Mouse (Mus musculus) forebrain, embryonic 14.5 days (tissue): ENCODE data around the gene 1810009A15Rik. TPM values are rescaled to one million over a fixed set of nuclear protein-coding genes. Genes with fewer than 3 reads are reported as not detected.
A peak's percentile ranks its signal among the peaks of the same experiment; 100 is the strongest.
"Not testable (repeated sequence)": the region's sequence is repeated elsewhere in the genome, so short reads cannot be mapped to it uniquely, and the experiment has no call there.

Source experiments
- ATAC-seq: fragments of 200-750 bp; cut with Nextera tagmentation; 2 replicates; pipeline ENCODE4 v1.8.0; 2017; ENCODE audit warnings: mild to moderate bottlenecking, moderate library complexity
- DNase-seq: peaks from one replicate; pipeline ENCODE4 v3.0.0-alpha.2; 2015; ENCODE audit warnings: low spot score
- H3K27ac ChIP-seq: fragments of 300-500 bp; sonication (generic); 2 replicates; pipeline ENCODE4 v1.5.1; 2014; ENCODE audit warnings: low read depth, mild to moderate bottlenecking, control low read depth, low read length, moderate library complexity
- H3K27me3 ChIP-seq: fragments of 300-500 bp; sonication (generic); replicated peaks from 2 replicates; pipeline ENCODE4 v1.6.1; 2014; ENCODE audit warnings: low read length, control low read depth, mixed read lengths; ENCODE audit not compliant: control insufficient read depth, insufficient read depth
- H3K36me3 ChIP-seq: fragments of 300-500 bp; sonication (generic); 2 replicates; pipeline ENCODE4 v1.6.1; 2014; ENCODE audit warnings: low read length, control low read depth; ENCODE audit not compliant: control insufficient read depth, insufficient read depth
- H3K4me1 ChIP-seq: fragments of 300-500 bp; sonication (generic); 2 replicates; pipeline ENCODE4 v1.6.1; 2014; ENCODE audit warnings: antibody characterized with exemption, low read length, control low read depth; ENCODE audit not compliant: control insufficient read depth, insufficient read depth
- H3K4me2 ChIP-seq: fragments of 300-500 bp; sonication (generic); 2 replicates; pipeline ENCODE4 v1.6.1; 2014; ENCODE audit warnings: mild to moderate bottlenecking, control low read depth, low read length
- H3K4me3 ChIP-seq: fragments of 300-500 bp; sonication (generic); 2 replicates; pipeline ENCODE4 v1.5.1; 2014; ENCODE audit warnings: low read depth, low read length, control low read depth
- H3K9ac ChIP-seq: fragments of 300-500 bp; sonication (generic); 2 replicates; pipeline ENCODE4 v1.6.1; 2014; ENCODE audit warnings: mild to moderate bottlenecking, low read length, control low read depth, moderate library complexity
- H3K9me3 ChIP-seq: fragments of 300-500 bp; sonication (generic); replicated peaks from 2 replicates; pipeline ENCODE4 v1.6.1; 2016; ENCODE audit warnings: low read length, control low read depth, mixed read lengths; ENCODE audit not compliant: control insufficient read depth
- WGBS: fragments of 180-500 bp; shearing (Covaris S2); extraction: QIAGEN DNeasy Blood & Tissue Kit; methylation state at CpG from one replicate; pipeline ENCODE4 v1.1.7; 2014; 5-methylcytosine and 5-hydroxymethylcytosine counted together
- polyA plus RNA-seq: library from polyadenylated mRNA; unstranded; fragments of >200 nt; fragmentation: Nextera tagmentation; extraction: Ambion mirVana; gene quantifications from 2 replicates; pipeline ENCODE4 v1.2.1, GENCODE M21; 2014

Gene 1810009A15Rik
- polyA plus RNA-seq, 1 experiment from 2014 or later, result 77.6 TPM

- Histone ChIP-seq H3K36me3 (peaks cover 36% of the 10 kb centered on the region), H3K4me1 (no peaks in the 10 kb centered on the region), H3K4me3 (no peak within 1 kb of the TSS), H3K4me2 (no peak within 1 kb of the TSS), H3K9me3 (no peaks in the 10 kb centered on the region), H3K9ac (0 out of 2 replicates have a peak within 1 kb of the TSS, but pooled peaks have one; percentile 17), H3K27ac (no peak within 1 kb of the TSS), H3K27me3 (no peaks in the 10 kb centered on the region)
- 46% methylated on average over 7 of the region's 7 CpGs for WGBS
- no peak for DNase-seq
- ATAC-seq, result no peak
Observed at GRCm38 (mm10) chr19:8850402-8850901, 38.2 kb upstream of the 1810009A15Rik start, which contains the start of gene Lrrn4cl. Gene Lrrn4cl, plus strand, starts transcription at chr19:8850768.

GRCm38 (mm10) chr19:8851639-8852038 lies 37.0 kb upstream of the 1810009A15Rik start:
- no peak overlapping the region for H3K27ac ChIP-seq
- peaks cover 24% of the 10 kb centered on the region for H3K36me3 ChIP-seq
- no peaks in the 10 kb centered on the region for H3K27me3 ChIP-seq
- DNase-seq (no peak), ATAC-seq (no peak)
- H3K4me1 ChIP-seq, result no peaks in the 10 kb centered on the region
- no peaks in the 10 kb centered on the region for H3K9me3 ChIP-seq
- H3K4me2 ChIP-seq, result no peak overlapping the region
- H3K4me3 ChIP-seq, result no peak overlapping the region
- WGBS, result 58% methylated on average over 7 of the region's 7 CpGs
- H3K9ac ChIP-seq, result no peak overlapping the region

- H3K36me3 ChIP-seq, result peaks cover 17% of the 10 kb centered on the region
- DNase-seq (no peak), ATAC-seq (no peak)
- H3K27me3 ChIP-seq, result no peaks in the 10 kb centered on the region
- no peak overlapping the region for H3K27ac ChIP-seq
- H3K4me2 ChIP-seq, result no peak overlapping the region
- H3K9ac ChIP-seq, result no peak overlapping the region
- H3K4me1 ChIP-seq, result no peaks in the 10 kb centered on the region
- WGBS, result 68% methylated on average over 10 of the region's 10 CpGs
- H3K4me3 ChIP-seq, result no peak overlapping the region
- H3K9me3 ChIP-seq, result no peaks in the 10 kb centered on the region
Observed at GRCm38 (mm10) chr19:8852236-8852928, 36.3 kb upstream of the 1810009A15Rik start.

- Histone ChIP-seq H3K4me3 (no peak overlapping the region), H3K27me3 (no peaks in the 10 kb centered on the region), H3K4me1 (no peaks in the 10 kb centered on the region), H3K9me3 (no peaks in the 10 kb centered on the region), H3K9ac (no peak overlapping the region), H3K27ac (no peak overlapping the region), H3K4me2 (no peak overlapping the region), H3K36me3 (peaks cover 11% of the 10 kb centered on the region)
- ATAC-seq (no peak), DNase-seq (no peak)
- WGBS, result 88% methylated on average over 3 of the region's 3 CpGs
Observed at GRCm38 (mm10) chr19:8853117-8853516, 35.5 kb upstream of the 1810009A15Rik start.

- Histone ChIP-seq H3K36me3 (no peaks in the 10 kb centered on the region), H3K4me3 (no peak overlapping the region), H3K9me3 (no peaks in the 10 kb centered on the region), H3K27me3 (no peaks in the 10 kb centered on the region), H3K4me1 (no peaks in the 10 kb centered on the region), H3K9ac (no peak overlapping the region), H3K27ac (no peak overlapping the region), H3K4me2 (no peak overlapping the region)
- 59% methylated on average over 4 of the region's 4 CpGs for WGBS
- ATAC-seq, result no peak
- peak; percentile 51 for DNase-seq
Observed at GRCm38 (mm10) chr19:8857689-8858088, 31.0 kb upstream of the 1810009A15Rik start.

- H3K9me3 ChIP-seq, result no peaks in the 10 kb centered on the region
- WGBS, result 8% methylated on average over 1 of the region's 1 CpGs
- H3K36me3 ChIP-seq, result no peaks in the 10 kb centered on the region
- no peak for ATAC-seq
- H3K4me3 ChIP-seq, result no peak overlapping the region
- no peaks in the 10 kb centered on the region for H3K27me3 ChIP-seq
- H3K27ac ChIP-seq, result no peak overlapping the region
- no peak overlapping the region for H3K4me2 ChIP-seq
- H3K4me1 ChIP-seq, result no peaks in the 10 kb centered on the region
- no peak overlapping the region for H3K9ac ChIP-seq
- peak; percentile 45 for DNase-seq
Observed at GRCm38 (mm10) chr19:8859018-8859417, 29.6 kb upstream of the 1810009A15Rik start.

GRCm38 (mm10) chr19:8864265-8864664 lies 24.4 kb upstream of the 1810009A15Rik start:
- H3K4me1 ChIP-seq, result no peaks in the 10 kb centered on the region
- no peaks in the 10 kb centered on the region for H3K9me3 ChIP-seq
- H3K27me3 ChIP-seq, result no peaks in the 10 kb centered on the region
- ATAC-seq (no peak), DNase-seq (no peak)
- WGBS, result 86% methylated on average over 6 of the region's 6 CpGs
- H3K9ac ChIP-seq, result no peak overlapping the region
- no peak overlapping the region for H3K4me2 ChIP-seq
- H3K4me3 ChIP-seq, result no peak overlapping the region
- no peak overlapping the region for H3K27ac ChIP-seq
- no peaks in the 10 kb centered on the region for H3K36me3 ChIP-seq

- not testable (repeated sequence) for ATAC-seq, H3K27me3 ChIP-seq, H3K27ac ChIP-seq, H3K9me3 ChIP-seq, H3K9ac ChIP-seq, H3K4me3 ChIP-seq, DNase-seq, H3K4me2 ChIP-seq, H3K4me1 ChIP-seq
- 80% methylated on average over 3 of the region's 3 CpGs for WGBS
- H3K36me3 ChIP-seq, result peaks cover 21% of the 10 kb centered on the region
Observed at GRCm38 (mm10) chr19:8870381-8870780, 18.3 kb upstream of the 1810009A15Rik start.

DNA sequence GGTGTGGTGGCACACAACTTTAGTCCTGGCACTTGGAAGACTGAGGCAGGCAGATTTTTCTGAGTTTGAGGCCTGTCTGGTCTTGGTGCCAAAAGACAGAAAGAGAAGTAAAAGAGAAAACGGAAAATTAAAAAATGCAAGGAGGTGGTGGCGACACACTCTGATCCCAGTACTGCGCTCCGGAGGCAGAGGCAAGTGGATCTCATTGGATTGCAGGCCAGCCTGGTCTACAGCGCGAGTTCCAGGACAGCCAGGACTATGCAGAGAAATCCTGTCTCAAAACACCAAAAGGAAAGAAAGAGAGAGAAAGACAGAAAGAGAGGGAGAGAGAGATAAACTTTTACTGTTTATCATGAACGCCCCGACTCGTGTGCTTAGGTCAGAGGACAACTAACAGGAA lies 17.8 kb upstream of the 1810009A15Rik start:
- H3K27me3 ChIP-seq, result no peaks in the 10 kb centered on the region
- peaks cover 7% of the 10 kb centered on the region for H3K4me1 ChIP-seq
- ATAC-seq (0 out of 2 replicates have a peak, but pooled peaks have one; percentile 8), DNase-seq (no peak)
- no peaks in the 10 kb centered on the region for H3K9me3 ChIP-seq
- H3K4me2 ChIP-seq, result peak overlapping the region; percentile 95
- H3K4me3 ChIP-seq, result peak overlapping the region; percentile 96
- 56% methylated on average over 9 of the region's 9 CpGs for WGBS
- peaks cover 24% of the 10 kb centered on the region for H3K36me3 ChIP-seq
- peak overlapping the region; percentile 95 for H3K9ac ChIP-seq
- H3K27ac ChIP-seq, result no peak overlapping the region
